Mouse (Mus musculus) liver, embryonic 14.5 days (tissue): ENCODE measurements around the gene Them7. TPM values are rescaled to one million over a fixed set of nuclear protein-coding genes. Genes with fewer than 3 reads are reported as not detected.
A peak's percentile ranks its signal among the peaks of the same experiment; 100 is the strongest.

Experiments used
- ATAC-seq: fragments of 200-750 bp; cut with Nextera tagmentation; 2 replicates; pipeline ENCODE4 v1.8.0; 2017; ENCODE audit warnings: moderate number of reproducible peaks, mild to moderate bottlenecking, moderate library complexity; ENCODE audit not compliant: insufficient read depth
- DNase-seq, 3 experiments: peaks; one replicate each; pipeline ENCODE4 v3.0.0-alpha.2; 2012 to 2013; ENCODE audit warnings: low read depth in 3 of 3, low spot score in 3 of 3
- H3K27ac ChIP-seq: fragments of 300-500 bp; sonication (generic); 2 replicates; pipeline ENCODE4 v1.5.1; 2014; ENCODE audit warnings: moderate library complexity, mild to moderate bottlenecking, control low read depth, inconsistent platforms
- H3K27me3 ChIP-seq: fragments of 300-500 bp; sonication (generic); 2 replicates; pipeline ENCODE4 v1.6.1; 2014; ENCODE audit warnings: mild to moderate bottlenecking, low read length, moderate library complexity; ENCODE audit not compliant: control insufficient read depth, insufficient read depth
- H3K36me3 ChIP-seq: fragments of 300-500 bp; sonication (generic); replicated peaks from 2 replicates; pipeline ENCODE4 v1.6.1; 2014; ENCODE audit warnings: low read depth; ENCODE audit not compliant: control insufficient read depth, insufficient read depth
- H3K4me1 ChIP-seq, 2 experiments: fragments of 200-500 bp in 1 of 2; fragments of 300-500 bp in 1 of 2; sonication (generic) in 1 of 2; replicated peaks; 2 replicates each; pipeline ENCODE4 v1.6.1; 2012 to 2014; ENCODE audit warnings: antibody characterized with exemption in 1 of 2, inconsistent platforms in 1 of 2, low read length in 1 of 2; ENCODE audit not compliant: control insufficient read depth in 2 of 2, insufficient read depth in 2 of 2
- H3K4me2 ChIP-seq: fragments of 300-500 bp; sonication (generic); 2 replicates; pipeline ENCODE4 v1.6.1; 2014; ENCODE audit warnings: low read depth, mild to moderate bottlenecking, control low read depth, moderate library complexity
- H3K4me3 ChIP-seq, 2 experiments: fragments of 200-500 bp in 1 of 2; fragments of 300-500 bp in 1 of 2; sonication (generic) in 1 of 2; 2 replicates each; pipeline ENCODE4 v1.5.1; 2012 to 2014; ENCODE audit warnings: low read depth in 2 of 2, low read length in 2 of 2, mild to moderate bottlenecking in 2 of 2, control low read depth in 1 of 2, inconsistent platforms in 1 of 2, moderate library complexity in 1 of 2; ENCODE audit not compliant: insufficient read depth in 1 of 2
- H3K9ac ChIP-seq: fragments of 300-500 bp; sonication (generic); replicated peaks from 2 replicates; pipeline ENCODE4 v1.6.1; 2014; ENCODE audit warnings: mild to moderate bottlenecking, control low read depth, moderate library complexity
- H3K9me3 ChIP-seq: fragments of 300-500 bp; sonication (generic); 2 replicates; pipeline ENCODE4 v1.6.1; 2016; ENCODE audit warnings: low read length, mixed read lengths; ENCODE audit not compliant: control insufficient read depth
- CTCF ChIP-seq: IDR thresholded peaks from 2 replicates; pipeline ENCODE4 v1.5.1; 2016; ENCODE audit warnings: antibody characterized with exemption, low read depth, control low read depth
- EP300 ChIP-seq: IDR thresholded peaks from 2 replicates; pipeline ENCODE4 v1.6.1; 2016; ENCODE audit warnings: antibody characterized with exemption, low read depth
- WGBS: fragments of 180-500 bp; shearing (Covaris S2); extraction: QIAGEN DNeasy Blood & Tissue Kit; methylation state at CpG from one replicate; pipeline ENCODE4 v1.1.7; 2014; ENCODE audit not compliant: insufficient replicate concordance; 5-methylcytosine and 5-hydroxymethylcytosine counted together
- polyA plus RNA-seq, 2 experiments: library from polyadenylated mRNA; depleted of rRNA in 1 of 2; stranded (reverse) in 1 of 2; unstranded in 1 of 2; fragments of >200 nt; fragmentation: Nextera tagmentation in 1 of 2; extraction: Ambion mirVana in 1 of 2; gene quantifications; 2 replicates each; pipeline versions ENCODE4 v1.2.1 to v1.2.3; 2012 to 2014

Gene Them7
- polyA plus RNA-seq, 2 experiments = 0.67 to 1.5 TPM

- 39% methylated on average over 8 of the region's 8 CpGs for WGBS
- Histone ChIP-seq H3K4me1 (no peaks in the 10 kb centered on the region), H3K4me3 (no peak overlapping the region), H3K27ac (no peak overlapping the region), H3K36me3 (no peaks in the 10 kb centered on the region), H3K27me3 (no peaks in the 10 kb centered on the region), H3K9ac (no peak overlapping the region), H3K9me3 (no peaks in the 10 kb centered on the region), H3K4me2 (no peak overlapping the region)
- TF ChIP-seq EP300 = no peak
- TF ChIP-seq CTCF = no peak
- ATAC-seq (no peak), DNase-seq (no peak)
These were observed 109.0 kb downstream of the Them7 start for GRCm38 (mm10) chr2:105333107-105333506.

GRCm38 (mm10) chr2:105333976-105334713, 110.0 kb downstream of the Them7 start:
- Histone ChIP-seq H3K27ac (no peak overlapping the region), H3K4me1 (no peaks in the 10 kb centered on the region), H3K4me3 (no peak overlapping the region), H3K9ac (no peak overlapping the region), H3K4me2 (no peak overlapping the region), H3K9me3 (no peaks in the 10 kb centered on the region), H3K36me3 (no peaks in the 10 kb centered on the region), H3K27me3 (no peaks in the 10 kb centered on the region)
- DNase-seq (peak; percentile 11 to 33 (median 28)), ATAC-seq (peak; percentile 3; the same call in 1 of the 2 replicates)
- TF ChIP-seq EP300 (no peak; the same call in 1 of the 2 replicates), CTCF (peak; percentile 73)
- 37% methylated on average over 10 of the region's 10 CpGs for WGBS

GRCm38 (mm10) chr2:105335661-105336060, 111.5 kb downstream of the Them7 start:
- no peak overlapping the region for H3K4me3 ChIP-seq

GRCm38 (mm10) chr2:105336314-105337027, 112.4 kb downstream of the Them7 start:
- DNase-seq (no peak), ATAC-seq (no peak)
- Histone ChIP-seq H3K4me1 (no peaks in the 10 kb centered on the region), H3K4me3 (no peak overlapping the region), H3K27me3 (no peaks in the 10 kb centered on the region), H3K9me3 (no peaks in the 10 kb centered on the region), H3K4me2 (no peak overlapping the region), H3K36me3 (no peaks in the 10 kb centered on the region), H3K9ac (no peak overlapping the region), H3K27ac (no peak overlapping the region)
- 20% methylated on average over 12 of the region's 12 CpGs for WGBS
- no peak for TF ChIP-seq CTCF
- no peak for TF ChIP-seq EP300

More at GRCm38 (mm10) chr2:105335661-105336060, 111.5 kb downstream of the Them7 start:
- Histone ChIP-seq H3K36me3 (no peaks in the 10 kb centered on the region), H3K4me1 (no peaks in the 10 kb centered on the region), H3K27ac (no peak overlapping the region), H3K4me2 (no peak overlapping the region), H3K9me3 (no peaks in the 10 kb centered on the region), H3K9ac (no peak overlapping the region), H3K27me3 (no peaks in the 10 kb centered on the region)
- no peak for ATAC-seq
- 52% methylated on average over 2 of the region's 2 CpGs for WGBS
- no peak for DNase-seq
- TF ChIP-seq EP300 (no peak), CTCF (no peak)

- 34% methylated on average over 8 of the region's 8 CpGs for WGBS
- H3K27me3 ChIP-seq = no peaks in the 10 kb centered on the region
- ATAC-seq = no peak
These were observed 113.2 kb downstream of the Them7 start for GRCm38 (mm10) chr2:105337171-105337875.

More at GRCm38 (mm10) chr2:105337171-105337875, 113.2 kb downstream of the Them7 start:
- TF ChIP-seq CTCF (no peak), EP300 (no peak)
- Histone ChIP-seq H3K4me1 (no peaks in the 10 kb centered on the region), H3K9me3 (no peaks in the 10 kb centered on the region), H3K9ac (no peak overlapping the region), H3K4me3 (no peak overlapping the region), H3K27ac (no peak overlapping the region), H3K4me2 (no peak overlapping the region), H3K36me3 (no peaks in the 10 kb centered on the region)
- DNase-seq = no peak
